Mouse (Mus musculus): ENCODE data around the gene Pklr. TPM values are rescaled to one million over a fixed set of nuclear protein-coding genes. Genes with fewer than 3 reads are reported as not detected.

Pklr gene
- polyA plus RNA-seq, 1 experiment from 2014 or later, result 0.30 TPM

DNA sequence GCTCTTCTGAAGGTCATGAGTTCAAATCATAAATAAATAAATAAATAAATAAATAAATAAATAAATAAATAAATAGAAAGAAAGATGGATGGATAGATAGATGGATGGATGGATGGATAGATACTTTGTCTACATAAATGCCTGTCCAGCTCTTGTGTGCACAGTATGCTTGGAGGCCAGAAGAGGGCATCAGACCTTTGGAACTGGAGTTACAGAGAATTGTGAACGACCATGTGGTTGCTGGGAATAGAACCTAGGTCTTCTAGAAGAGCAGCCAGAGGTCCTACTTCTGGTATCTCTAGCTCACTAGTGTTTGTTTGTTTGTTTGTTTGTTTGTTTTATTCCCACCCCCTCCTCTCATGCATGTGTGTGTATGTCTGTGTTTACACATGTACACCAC lies 57.4 kb downstream of the Pklr start:
- Histone ChIP-seq H3K4me3 (ENCODE audit: low read depth, low read length) (no peak overlapping the region), H3K27ac (ENCODE audit: low read length) (no peak overlapping the region), H3K9me3 (replicated peaks; ENCODE audit: control insufficient read depth, low read length, poor library complexity, severe bottlenecking) (no peaks in the 10 kb centered on the region), H3K4me2 (ENCODE audit: low read length) (no peak overlapping the region), H3K9ac (ENCODE audit: low read depth, low read length) (no peak overlapping the region), H3K4me1 (ENCODE audit: control insufficient read depth, insufficient read depth, low read length) (peaks cover 10% of the 10 kb centered on the region), H3K36me3 (ENCODE audit: control insufficient read depth, insufficient read depth, low read length) (no peaks in the 10 kb centered on the region), H3K27me3 (ENCODE audit: control insufficient read depth, insufficient read depth, low read depth, low read length) (no peaks in the 10 kb centered on the region)
- no peak for ATAC-seq
- WGBS, result 65% methylated on average over 1 of the region's 1 CpGs

DNA sequence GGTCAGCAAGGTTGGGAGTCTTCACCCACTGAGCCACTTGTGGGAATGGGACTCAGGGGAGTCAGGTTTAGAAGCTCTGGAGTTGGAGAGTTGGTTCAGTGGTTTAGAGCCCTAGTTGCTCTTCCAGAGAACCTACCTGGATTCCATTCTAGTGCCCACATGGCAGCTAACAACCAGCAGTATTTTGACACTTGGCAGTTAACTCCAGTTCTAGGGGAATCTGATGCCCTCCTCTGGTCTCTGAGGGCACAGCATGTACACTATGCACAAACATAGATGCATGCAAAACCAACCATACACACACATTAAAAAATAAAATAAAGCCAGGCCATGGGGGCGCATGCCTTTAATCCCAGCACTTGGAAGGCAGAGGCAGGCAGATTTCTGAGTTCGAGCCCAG lies 57.9 kb downstream of the Pklr start:
- Histone ChIP-seq H3K4me3 (ENCODE audit: low read depth, low read length) (no peak overlapping the region), H3K4me1 (ENCODE audit: control insufficient read depth, insufficient read depth, low read length) (peaks cover 10% of the 10 kb centered on the region), H3K9ac (ENCODE audit: low read depth, low read length) (no peak overlapping the region), H3K27ac (ENCODE audit: low read length) (no peak overlapping the region), H3K36me3 (ENCODE audit: control insufficient read depth, insufficient read depth, low read length) (no peaks in the 10 kb centered on the region), H3K27me3 (ENCODE audit: control insufficient read depth, insufficient read depth, low read depth, low read length) (no peaks in the 10 kb centered on the region), H3K9me3 (replicated peaks; ENCODE audit: control insufficient read depth, low read length, poor library complexity, severe bottlenecking) (no peaks in the 10 kb centered on the region), H3K4me2 (ENCODE audit: low read length) (no peak overlapping the region)
- WGBS, result 88% methylated on average over 2 of the region's 2 CpGs
- ATAC-seq, result no peak

Other genes starting within 250 kb of the Pklr start
- gene Msto1, start 222.1 kb upstream of the Pklr start, polyA plus RNA-seq (2015; fragmentation: Nextera tagmentation; extraction: Ambion mirVana), result 46.9 and 51.2 TPM in 2 replicates
- gene Ash1l, start 185.5 kb upstream of the Pklr start, polyA plus RNA-seq (2015; fragmentation: Nextera tagmentation; extraction: Ambion mirVana), result 19.0 and 21.9 TPM in 2 replicates
- gene Dap3, start 185.0 kb upstream of the Pklr start, polyA plus RNA-seq (2015; fragmentation: Nextera tagmentation; extraction: Ambion mirVana), result 120 and 123 TPM in 2 replicates
- gene Rusc1, start 42.8 kb upstream of the Pklr start, polyA plus RNA-seq (2015; fragmentation: Nextera tagmentation; extraction: Ambion mirVana), result 101 and 103 TPM in 2 replicates
- gene Gm43738, start 35.0 kb upstream of the Pklr start, polyA plus RNA-seq (2015; fragmentation: Nextera tagmentation; extraction: Ambion mirVana), result 0.14 TPM in 1 of 2 replicates, not detected in the other
- gene Fdps, start 34.2 kb upstream of the Pklr start, polyA plus RNA-seq (2015; fragmentation: Nextera tagmentation; extraction: Ambion mirVana), result 512 and 577 TPM in 2 replicates
- gene Hcn3, start 24.1 kb downstream of the Pklr start, polyA plus RNA-seq (2015; fragmentation: Nextera tagmentation; extraction: Ambion mirVana), result 59.1 and 65.9 TPM in 2 replicates
- gene Clk2, start 28.7 kb downstream of the Pklr start, polyA plus RNA-seq (2015; fragmentation: Nextera tagmentation; extraction: Ambion mirVana), result 15.9 and 19.7 TPM in 2 replicates
- gene Scamp3, start 41.3 kb downstream of the Pklr start, polyA plus RNA-seq (2015; fragmentation: Nextera tagmentation; extraction: Ambion mirVana), result 145 and 152 TPM in 2 replicates
- 31.8 and 33.6 TPM in 2 replicates for gene Fam189b, start 47.0 kb downstream of the Pklr start, polyA plus RNA-seq (2015; fragmentation: Nextera tagmentation; extraction: Ambion mirVana)
- 46.4 and 49.0 TPM in 2 replicates for gene Gba, start 66.8 kb downstream of the Pklr start, polyA plus RNA-seq (2015; fragmentation: Nextera tagmentation; extraction: Ambion mirVana)
- gene Thbs3, start 79.0 kb downstream of the Pklr start, polyA plus RNA-seq (2015; fragmentation: Nextera tagmentation; extraction: Ambion mirVana), result 52.2 and 53.6 TPM in 2 replicates
- gene Mtx1, start 90.9 kb downstream of the Pklr start, polyA plus RNA-seq (2015; fragmentation: Nextera tagmentation; extraction: Ambion mirVana), result 145 and 150 TPM in 2 replicates
- gene Muc1, start 92.9 kb downstream of the Pklr start, polyA plus RNA-seq (2015; fragmentation: Nextera tagmentation; extraction: Ambion mirVana), result 0.57 and 1.5 TPM in 2 replicates
- 195 TPM in 2 replicates for gene Krtcap2, start 109.8 kb downstream of the Pklr start, polyA plus RNA-seq (2015; fragmentation: Nextera tagmentation; extraction: Ambion mirVana)
- 90.3 and 91.2 TPM in 2 replicates for gene Trim46, start 110.2 kb downstream of the Pklr start, polyA plus RNA-seq (2015; fragmentation: Nextera tagmentation; extraction: Ambion mirVana)
- gene Dpm3, start 123.2 kb downstream of the Pklr start, polyA plus RNA-seq (2015; fragmentation: Nextera tagmentation; extraction: Ambion mirVana), result 60.4 and 64.5 TPM in 2 replicates
- 40.2 and 41.3 TPM in 2 replicates for gene Slc50a1, start 134.4 kb downstream of the Pklr start, polyA plus RNA-seq (2015; fragmentation: Nextera tagmentation; extraction: Ambion mirVana)
- 6.8 and 7.4 TPM in 2 replicates for gene Efna1, start 145.0 kb downstream of the Pklr start, polyA plus RNA-seq (2015; fragmentation: Nextera tagmentation; extraction: Ambion mirVana)
- gene Efna3, start 186.8 kb downstream of the Pklr start, polyA plus RNA-seq (2015; fragmentation: Nextera tagmentation; extraction: Ambion mirVana), result 40.5 and 59.0 TPM in 2 replicates
- 3.7 and 4.2 TPM in 2 replicates for gene Efna4, start 201.9 kb downstream of the Pklr start, polyA plus RNA-seq (2015; fragmentation: Nextera tagmentation; extraction: Ambion mirVana)
- gene Adam15, start 213.9 kb downstream of the Pklr start, polyA plus RNA-seq (2015; fragmentation: Nextera tagmentation; extraction: Ambion mirVana), result 60.6 and 78.2 TPM in 2 replicates
- 0.09 and 0.25 TPM in 2 replicates for gene Dcst2, start 225.8 kb downstream of the Pklr start, polyA plus RNA-seq (2015; fragmentation: Nextera tagmentation; extraction: Ambion mirVana)
- 0.96 and 0.98 TPM in 2 replicates for gene Dcst1, start 229.1 kb downstream of the Pklr start, polyA plus RNA-seq (2015; fragmentation: Nextera tagmentation; extraction: Ambion mirVana)

All from midbrain, embryonic 16.5 days (tissue).